Mouse (Mus musculus) myocyte (in vitro differentiated cells): ENCODE data around the gene Amer2.

Experiments
- CEBPB ChIP-seq: IDR thresholded peaks from 2 replicates; pipeline ENCODE4 v1.6.1; 2011; ENCODE audit warnings: mild to moderate bottlenecking, moderate library complexity; ENCODE audit not compliant: poor library complexity, insufficient read depth, severe bottlenecking
- E2F4 ChIP-seq: IDR thresholded peaks from one replicate; pipeline ENCODE4 v1.6.1; 2011; ENCODE audit warnings: mild to moderate bottlenecking, control low read depth, moderate library complexity; ENCODE audit not compliant: insufficient read depth
- MAX ChIP-seq: IDR thresholded peaks from one replicate; pipeline ENCODE4 v1.6.1; 2011; ENCODE audit warnings: low read depth, mild to moderate bottlenecking, control low read depth
- MYOD1 ChIP-seq, 3 experiments: IDR thresholded peaks; one replicate each; pipeline ENCODE4 v1.6.1; 2011; ENCODE audit warnings: control low read depth in 2 of 3, low read depth in 2 of 3, mild to moderate bottlenecking in 2 of 3, moderate library complexity in 1 of 3; ENCODE audit not compliant: insufficient read length in 2 of 3, control insufficient read depth in 1 of 3
- MYOG ChIP-seq, 3 experiments: IDR thresholded peaks; one replicate each; pipeline ENCODE4 v1.6.1; 2011; ENCODE audit warnings: control low read depth in 2 of 3, low read depth in 2 of 3, mild to moderate bottlenecking in 2 of 3; ENCODE audit not compliant: insufficient read length in 2 of 3, control insufficient read depth in 1 of 3, insufficient read depth in 1 of 3
- POLR2A ChIP-seq: IDR thresholded peaks from one replicate; pipeline ENCODE4 v1.6.1; 2011; ENCODE audit warnings: low read depth, mild to moderate bottlenecking, control low read depth, moderate library complexity; ENCODE audit not compliant: insufficient read length
- POLR2AphosphoS2 ChIP-seq: IDR thresholded peaks from one replicate; pipeline ENCODE4 v1.6.1; 2011; ENCODE audit warnings: low read depth, control low read depth; ENCODE audit not compliant: insufficient read length
- REST ChIP-seq: IDR thresholded peaks from one replicate; pipeline ENCODE4 v1.6.1; 2011; ENCODE audit warnings: mild to moderate bottlenecking, control low read depth, moderate library complexity; ENCODE audit not compliant: insufficient read depth, insufficient read length
- USF1 ChIP-seq: IDR thresholded peaks from one replicate; pipeline ENCODE4 v1.6.1; 2011; ENCODE audit warnings: low read depth, mild to moderate bottlenecking, control low read depth, moderate library complexity

DNA sequence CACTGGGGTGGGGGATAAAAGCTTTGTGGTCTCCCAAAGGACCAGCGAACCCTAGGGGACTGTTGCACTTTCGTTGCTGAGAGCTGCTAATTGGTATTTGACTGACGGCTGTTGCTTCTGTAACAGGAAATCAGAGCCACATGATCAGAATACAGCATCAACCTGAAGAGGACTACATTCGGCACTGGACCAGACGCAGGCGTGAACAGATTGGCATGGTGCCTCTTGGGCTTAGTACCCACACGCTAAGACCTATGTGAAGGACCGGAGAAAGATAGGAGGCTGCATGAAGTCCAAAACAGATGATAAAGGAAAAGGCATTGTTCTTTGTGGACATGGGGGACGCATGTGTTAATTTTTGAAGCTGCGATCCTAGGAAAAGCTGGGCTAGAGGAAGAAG, 4.5 kb downstream of the Amer2 start:
- no peak for TF ChIP-seq E2F4
- no peak for TF ChIP-seq USF1
- no peak for TF ChIP-seq POLR2A
- TF ChIP-seq POLR2AphosphoS2 = no peak
- no peak for TF ChIP-seq MAX
- TF ChIP-seq MYOD1 (IDR thresholded peaks at IDR 0.05; ENCODE audit: control insufficient read depth in 1 of 3, insufficient read length in 2 of 3, low read depth in 2 of 3) = no peak
- no peak for TF ChIP-seq REST
- no peak for TF ChIP-seq CEBPB
- TF ChIP-seq MYOG (IDR thresholded peaks at IDR 0.05; ENCODE audit: control insufficient read depth in 1 of 3, insufficient read depth in 1 of 3, insufficient read length in 2 of 3, low read depth in 2 of 3) = no peak
